Mouse (Mus musculus) spleen, adult 2 months (tissue): ENCODE results near the gene Btd.

ENCODE experiments used
- CTCF ChIP-seq: fragments of 200-500 bp; IDR thresholded peaks from 2 replicates; pipeline ENCODE4 v1.5.1; 2011; ENCODE audit warnings: mild to moderate bottlenecking, inconsistent platforms; ENCODE audit not compliant: insufficient read depth, insufficient read length, insufficient replicate concordance; ENCODE audit errors: extremely low read depth
- POLR2A ChIP-seq: fragments of 200-500 bp; IDR thresholded peaks from 2 replicates; pipeline ENCODE4 v1.6.1; 2011; ENCODE audit warnings: low read depth, low read length, inconsistent platforms

GRCm38 (mm10) chr14:31668326-31668725 is 27.5 kb downstream of the Btd start:
- TF ChIP-seq CTCF (no peak), POLR2A (no peak)
